Mouse (Mus musculus): ENCODE data around the gene Clpx. TPM values are rescaled to one million over a fixed set of nuclear protein-coding genes. Genes with fewer than 3 reads are reported as not detected.

Clpx gene
- total and polyA plus RNA-seq, 3 experiments = 14.0 to 64.9 (median 41.9) TPM

DNA sequence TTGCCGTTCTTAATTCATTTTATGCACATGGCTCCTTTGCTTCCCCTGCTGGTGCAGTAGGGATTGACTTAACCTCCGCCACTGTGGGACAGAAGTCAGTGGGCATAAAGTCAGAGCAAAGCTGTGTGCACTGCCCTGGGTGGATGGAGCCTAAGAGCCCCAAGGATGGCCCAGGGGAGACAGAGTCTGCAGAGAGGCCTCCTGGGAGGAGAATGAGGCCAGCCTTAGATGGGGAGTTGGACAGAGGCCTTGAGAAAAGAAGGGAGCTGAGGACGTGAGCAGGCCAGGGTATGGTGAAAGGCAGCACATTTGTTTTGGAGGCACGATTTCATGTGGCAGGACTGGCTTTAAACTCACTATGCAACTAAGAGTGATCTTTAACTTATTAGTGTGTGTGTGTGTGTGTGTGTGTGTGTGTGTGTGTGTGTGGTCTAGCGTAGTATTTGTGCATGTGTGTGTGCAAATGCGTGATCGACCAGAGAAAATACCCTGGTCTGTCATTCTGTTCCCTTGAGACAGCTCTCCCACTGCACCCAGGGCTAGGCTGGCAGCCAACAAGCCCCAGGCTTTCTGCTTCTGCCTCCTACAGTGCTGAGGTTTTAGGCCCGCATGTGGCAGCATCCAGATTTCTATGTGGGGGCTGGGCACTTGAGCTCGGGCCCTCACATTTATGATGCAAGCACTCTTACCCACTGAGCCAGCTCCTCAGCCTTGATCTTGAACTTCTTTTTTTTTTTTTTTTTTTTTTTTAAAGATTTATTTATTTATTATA is 81.3 kb downstream of the Clpx start:
- ATAC-seq (ENCODE audit: extremely low read depth, insufficient number of reproducible peaks, low FRiP score, poor library complexity, severe bottlenecking) (no peak), DNase-seq (ENCODE audit: low spot score) (no peak)
- Histone ChIP-seq H3K4me1 (ENCODE audit: insufficient read depth, low read depth, low read length) (no peaks in the 10 kb centered on the region), H3K4me3 (ENCODE audit: low read depth, low read length) (no peak overlapping the region), H3K9me3 (replicated peaks) (no peaks in the 10 kb centered on the region), H3K36me3 (replicated peaks) (peaks cover 4% of the 10 kb centered on the region), H3K27me3 (ENCODE audit: insufficient read depth, low read length) (peaks cover 30% of the 10 kb centered on the region)
- no peak for TF ChIP-seq GATA2 (IDR thresholded peaks at IDR 0.05; ENCODE audit: borderline replicate concordance, low read depth, low read length)
- no peak for TF ChIP-seq TAL1 (conservative IDR thresholded peaks at IDR 0.05; ENCODE audit: low read depth, low read length)
- no peak for TF ChIP-seq CTCF (IDR thresholded peaks at IDR 0.05; ENCODE audit: low read depth, low read length)
- TF ChIP-seq GATA1 (IDR thresholded peaks at IDR 0.05; ENCODE audit: borderline replicate concordance, low read length) = no peak
- no peak for TF ChIP-seq POLR2AphosphoS5 (IDR thresholded peaks at IDR 0.05; ENCODE audit: insufficient replicate concordance, low read depth, low read length)

Other genes starting within 250 kb of the Clpx start
- not detected in 2 replicates for gene Igdcc4, start 192.8 kb upstream of the Clpx start, total RNA-seq (2014; fragmentation: Nextera tagmentation)
- 0.17 and 0.22 TPM in 2 replicates for gene Igdcc4, start 192.8 kb upstream of the Clpx start, total RNA-seq (2017)
- not detected in 2 replicates for gene Igdcc4, start 192.8 kb upstream of the Clpx start, polyA plus RNA-seq (2012)
- gene Igdcc3, start 153.1 kb upstream of the Clpx start, total RNA-seq (2014; fragmentation: Nextera tagmentation) = not detected in 2 replicates
- gene Igdcc3, start 153.1 kb upstream of the Clpx start, total RNA-seq (2017) = 0.49 TPM in 1 of 2 replicates, not detected in the other
- gene Igdcc3, start 153.1 kb upstream of the Clpx start, polyA plus RNA-seq (2012) = not detected in 2 replicates
- gene Parp16, start 98.9 kb upstream of the Clpx start, total RNA-seq (2014; fragmentation: Nextera tagmentation) = 14.8 and 19.5 TPM in 2 replicates
- gene Parp16, start 98.9 kb upstream of the Clpx start, total RNA-seq (2017) = 7.7 and 7.8 TPM in 2 replicates
- gene Parp16, start 98.9 kb upstream of the Clpx start, polyA plus RNA-seq (2012) = 15.9 and 19.4 TPM in 2 replicates
- gene Cilp, start 29.1 kb upstream of the Clpx start, total RNA-seq (2014; fragmentation: Nextera tagmentation) = not detected in 2 replicates
- under 0.01 TPM in 1 of 2 replicates, not detected in the other for gene Cilp, start 29.1 kb upstream of the Clpx start, total RNA-seq (2017)
- gene Cilp, start 29.1 kb upstream of the Clpx start, polyA plus RNA-seq (2012) = not detected in 2 replicates
- 8.0 and 10.2 TPM in 2 replicates for gene Pdcd7, start 51.8 kb downstream of the Clpx start, total RNA-seq (2014; fragmentation: Nextera tagmentation)
- gene Pdcd7, start 51.8 kb downstream of the Clpx start, total RNA-seq (2017) = 18.8 and 22.7 TPM in 2 replicates
- gene Pdcd7, start 51.8 kb downstream of the Clpx start, polyA plus RNA-seq (2012) = 29.9 and 42.8 TPM in 2 replicates
- gene Ubap1l, start 66.8 kb downstream of the Clpx start, total RNA-seq (2014; fragmentation: Nextera tagmentation) = 1.7 TPM in 1 of 2 replicates, not detected in the other
- gene Ubap1l, start 66.8 kb downstream of the Clpx start, total RNA-seq (2017) = 0.55 TPM in 1 of 2 replicates, not detected in the other
- gene Ubap1l, start 66.8 kb downstream of the Clpx start, polyA plus RNA-seq (2012) = 0.06 and 0.10 TPM in 2 replicates
- gene Kbtbd13, start 97.4 kb downstream of the Clpx start, total RNA-seq (2014; fragmentation: Nextera tagmentation) = not detected in 2 replicates
- not detected in 2 replicates for gene Kbtbd13, start 97.4 kb downstream of the Clpx start, total RNA-seq (2017)
- gene Kbtbd13, start 97.4 kb downstream of the Clpx start, polyA plus RNA-seq (2012) = not detected in 2 replicates
- not detected in 2 replicates for gene Rasl12, start 104.2 kb downstream of the Clpx start, total RNA-seq (2014; fragmentation: Nextera tagmentation)
- gene Rasl12, start 104.2 kb downstream of the Clpx start, total RNA-seq (2017) = 0.16 and 0.23 TPM in 2 replicates
- not detected in 2 replicates for gene Rasl12, start 104.2 kb downstream of the Clpx start, polyA plus RNA-seq (2012)
- not detected in 2 replicates for gene Slc51b, start 128.7 kb downstream of the Clpx start, total RNA-seq (2014; fragmentation: Nextera tagmentation)
- not detected in 2 replicates for gene Slc51b, start 128.7 kb downstream of the Clpx start, total RNA-seq (2017)
- not detected in 2 replicates for gene Slc51b, start 128.7 kb downstream of the Clpx start, polyA plus RNA-seq (2012)
- gene Mtfmt, start 141.5 kb downstream of the Clpx start, total RNA-seq (2014; fragmentation: Nextera tagmentation) = 26.2 and 27.9 TPM in 2 replicates
- 15.3 and 16.0 TPM in 2 replicates for gene Mtfmt, start 141.5 kb downstream of the Clpx start, total RNA-seq (2017)
- gene Mtfmt, start 141.5 kb downstream of the Clpx start, polyA plus RNA-seq (2012) = 8.3 and 9.0 TPM in 2 replicates
- 26.4 and 40.2 TPM in 2 replicates for gene Spg21, start 166.7 kb downstream of the Clpx start, total RNA-seq (2014; fragmentation: Nextera tagmentation)
- 71.6 TPM in 2 replicates for gene Spg21, start 166.7 kb downstream of the Clpx start, total RNA-seq (2017)
- 19.7 and 24.0 TPM in 2 replicates for gene Spg21, start 166.7 kb downstream of the Clpx start, polyA plus RNA-seq (2012)
- gene Ankdd1a, start 225.9 kb downstream of the Clpx start, total RNA-seq (2014; fragmentation: Nextera tagmentation) = not detected in 2 replicates
- 0.06 and 0.22 TPM in 2 replicates for gene Ankdd1a, start 225.9 kb downstream of the Clpx start, total RNA-seq (2017)
- gene Ankdd1a, start 225.9 kb downstream of the Clpx start, polyA plus RNA-seq (2012) = not detected in 2 replicates